ENCODE assay signal across 8 mouse cellular contexts in genomic region chr2:174284011-174284410, GRCm38 (mm10). TPM values are rescaled to one million over a fixed set of nuclear protein-coding genes. Genes with fewer than 3 reads are reported as not detected.
A peak's percentile ranks its signal among the peaks of the same experiment; 100 is the strongest.
DNase-seq lines count a peak whose midpoint lies in the region; ATAC-seq and TF ChIP-seq lines count a peak whose summit lies in the region.

Gnas (plus strand) TSS chr2:174284320.

- peaks cover under 1% of the 10 kb centered on the region for H3K27me3 ChIP-seq in CH12.LX (replicated peaks)
- H3K27me3 ChIP-seq in erythroblast, embryonic 14.5 days (ENCODE audit: control insufficient read depth): peaks cover 58% of the 10 kb centered on the region
- H3K27me3 ChIP-seq in heart, embryonic 16.5 days (ENCODE audit: control insufficient read depth, insufficient read depth, low read length): peaks cover 38% of the 10 kb centered on the region
- peaks cover 43% of the 10 kb centered on the region for H3K27me3 ChIP-seq in lung, embryonic 16.5 days (ENCODE audit: control insufficient read depth, insufficient read depth, low read depth, low read length)

- peaks cover 21% of the 10 kb centered on the region for H3K9me3 ChIP-seq in CH12.LX (replicated peaks; ENCODE audit: low read length)
- peaks cover 33% of the 10 kb centered on the region for H3K9me3 ChIP-seq in erythroblast, embryonic 14.5 days (ENCODE audit: control insufficient read depth, low read length)
- H3K9me3 ChIP-seq in heart, embryonic 16.5 days (replicated peaks; ENCODE audit: control insufficient read depth, low read length): peaks cover 21% of the 10 kb centered on the region
- H3K9me3 ChIP-seq in lung, embryonic 16.5 days (ENCODE audit: control insufficient read depth, low read length): peaks cover 34% of the 10 kb centered on the region

- H3K79me2 ChIP-seq in CH12.LX (replicated peaks; ENCODE audit: control insufficient read depth, extremely low read depth, insufficient read depth, poor library complexity, severe bottlenecking): peaks cover 11% of the 10 kb centered on the region

- WGBS in heart, embryonic 16.5 days: 53% methylated on average over 19 of the region's 19 CpGs
- WGBS in lung, embryonic 16.5 days: 46% methylated on average over 19 of the region's 19 CpGs
- WGBS in olfactory bulb, adult 2 months: 54% methylated on average over 19 of the region's 19 CpGs

- no peak for DNase-seq in CH12.LX (ENCODE audit: extremely low read depth)
- DNase-seq in layer of hippocampus, adult 8-10 months (ENCODE audit: low spot score in 2 of 2): no peak
- no peak for DNase-seq in cerebellum, adult 18-20 months

- peaks cover 61 to 96% of the 10 kb centered on the region in 2 experiments for H3K36me3 ChIP-seq in CH12.LX (replicated peaks in 1 of 2; ENCODE audit: control insufficient read depth in 1 of 2, insufficient read depth in 1 of 2, low read length in 1 of 2)
- peaks cover 95% of the 10 kb centered on the region for H3K36me3 ChIP-seq in erythroblast, embryonic 14.5 days (ENCODE audit: control insufficient read depth)
- peaks cover 48% of the 10 kb centered on the region for H3K36me3 ChIP-seq in heart, embryonic 16.5 days (ENCODE audit: control insufficient read depth, insufficient read depth)
- H3K36me3 ChIP-seq in lung, embryonic 16.5 days (ENCODE audit: control insufficient read depth, insufficient read depth, low read length): peaks cover 54% of the 10 kb centered on the region

- no peak for TF ChIP-seq POLR2A in CH12.LX (IDR thresholded peaks at IDR 0.05; ENCODE audit: low read depth, low read length)
- TF ChIP-seq POLR2A in olfactory bulb, adult 2 months (IDR thresholded peaks at IDR 0.05; ENCODE audit: insufficient read depth, low read depth, low read length): no peak

- dilution Hi-C loops in CH12.LX (cut with MboI; ENCODE audit: extremely low pct_ligation_motif_present, extremely low pct_unique_long_range_greater_than_20kb, low sequenced_read_pairs): no loop called here

- H3K9ac ChIP-seq in CH12.LX (ENCODE audit: insufficient read depth, low read depth): no peak within 1 kb of the TSS
- H3K9ac ChIP-seq in heart, embryonic 16.5 days (ENCODE audit: low read length): no peak within 1 kb of the TSS
- H3K9ac ChIP-seq in lung, embryonic 16.5 days (ENCODE audit: low read length): 0 out of 2 replicates have a peak within 1 kb of the TSS, but pooled peaks have one; percentile 7

- in situ Hi-C loops in CH12.LX (cut with MboI; ENCODE audit: low pct_ligation_motif_present, low pct_unique_long_range_greater_than_20kb, low sequenced_read_pairs): no loop called here

- no peaks in the 10 kb centered on the region for H3K4me1 ChIP-seq in CH12.LX (ENCODE audit: control insufficient read depth in 1 of 2, insufficient read depth in 2 of 2)
- no peaks in the 10 kb centered on the region for H3K4me1 ChIP-seq in erythroblast, embryonic 14.5 days (ENCODE audit: control insufficient read depth)
- H3K4me1 ChIP-seq in heart, embryonic 16.5 days (ENCODE audit: control insufficient read depth, insufficient read depth, low read length): no peaks in the 10 kb centered on the region
- no peaks in the 10 kb centered on the region for H3K4me1 ChIP-seq in lung, embryonic 16.5 days (replicated peaks; ENCODE audit: control insufficient read depth, insufficient read depth, low read length)
- H3K4me1 ChIP-seq in olfactory bulb, adult 2 months (ENCODE audit: control insufficient read depth, insufficient read depth, low read length): peaks cover 6% of the 10 kb centered on the region; the same call in 1 of the 2 replicates

- TF ChIP-seq RAD21 in CH12.LX (IDR thresholded peaks at IDR 0.05; ENCODE audit: low read depth, low read length): no peak

- H3K4me2 ChIP-seq in CH12.LX (ENCODE audit: insufficient read depth, low read depth, poor library complexity, severe bottlenecking): no peak within 1 kb of the TSS
- H3K4me2 ChIP-seq in heart, embryonic 16.5 days (ENCODE audit: low read depth, low read length): peak within 1 kb of the TSS; percentile 49
- H3K4me2 ChIP-seq in lung, embryonic 16.5 days (ENCODE audit: low read depth, low read length): peak within 1 kb of the TSS; percentile 46

- ATAC-seq in activated CD4-positive, CD25-positive, alpha-beta regulatory T cell, adult 4 months: no peak
- ATAC-seq in heart, embryonic 16.5 days (replicated peaks; ENCODE audit: extremely low read depth, insufficient read depth, low FRiP score): 0 out of 2 replicates have a peak, but pooled peaks have one; percentile 47
- ATAC-seq in lung, embryonic 16.5 days (ENCODE audit: low read depth): peak; percentile 67; the same call in 1 of the 2 replicates

- no peak within 1 kb of the TSS for H3K27ac ChIP-seq in CH12.LX (ENCODE audit: insufficient read depth, low read depth)
- H3K27ac ChIP-seq in heart, embryonic 16.5 days (ENCODE audit: low read length): no peak within 1 kb of the TSS
- no peak within 1 kb of the TSS for H3K27ac ChIP-seq in lung, embryonic 16.5 days (ENCODE audit: low read length)
- H3K27ac ChIP-seq in olfactory bulb, adult 2 months (ENCODE audit: insufficient read depth, low read depth, low read length): no peak within 1 kb of the TSS

- no peak within 1 kb of the TSS for H3K4me3 ChIP-seq in CH12.LX (replicated peaks in 1 of 3; ENCODE audit: low read depth in 2 of 3, low read length in 2 of 3, poor library complexity in 1 of 3)
- no peak within 1 kb of the TSS for H3K4me3 ChIP-seq in erythroblast, embryonic 14.5 days (replicated peaks)
- peak within 1 kb of the TSS; percentile 37 for H3K4me3 ChIP-seq in heart, embryonic 16.5 days (ENCODE audit: low read length)
- peak within 1 kb of the TSS; percentile 37 for H3K4me3 ChIP-seq in lung, embryonic 16.5 days (ENCODE audit: low read length)
- no peak within 1 kb of the TSS for H3K4me3 ChIP-seq in olfactory bulb, adult 2 months (ENCODE audit: insufficient read depth, low read depth, low read length)

- no peak for TF ChIP-seq EP300 in CH12.LX (IDR thresholded peaks at IDR 0.05; ENCODE audit: low read length)

- no peak for TF ChIP-seq CTCF in CH12.LX (conservative IDR thresholded peaks at IDR 0.05 in 1 of 2, IDR thresholded peaks at IDR 0.05 in 1 of 2; ENCODE audit: low read depth in 2 of 2, low read length in 2 of 2)
- peak; percentile 68 for TF ChIP-seq CTCF in olfactory bulb, adult 2 months (IDR thresholded peaks at IDR 0.05; ENCODE audit: insufficient read depth, low read depth, low read length)

TF ChIP-seq in CH12.LX, 34 proteins besides CTCF, POLR2A, EP300 and RAD21:
- TF ChIP-seq NELFE (IDR thresholded peaks at IDR 0.05; ENCODE audit: low read depth, low read length): no peak

RNA-seq across cellular contexts. Expression of gene Gnas, which starts in this region (rescaled TPM):
- total RNA-seq in CH12.LX (2012; rRNA removed) (393 and 452 TPM in 2 replicates), CH12.LX (2014; rRNA removed) (365 and 369 TPM in 2 replicates)
- 502 and 537 TPM in 2 replicates for polyA plus RNA-seq in CH12.LX (2012; ENCODE audit: insufficient read length, low read depth)
- 100 to 1,000 TPM; 102 to 126 TPM for polyA plus RNA-seq in activated CD4-positive, CD25-positive, alpha-beta regulatory T cell, adult 4 months (2017; shearing (Covaris generic))
- 73.8 and 74.5 TPM in 2 replicates for polyA plus RNA-seq in erythroblast, embryonic 14.5 days (2012)
- polyA plus RNA-seq in heart, embryonic 16.5 days (2015; fragmentation: Nextera tagmentation; extraction: Ambion mirVana): 1,284 and 1,464 TPM in 2 replicates
- 1,000 to 10,000 TPM; 1,786 to 1,958 (median 1,837) TPM for total RNA-seq in layer of hippocampus, adult 8-10 months (2022)
- 1,083 and 1,573 TPM in 2 replicates for polyA plus RNA-seq in lung, embryonic 16.5 days (2015; fragmentation: Nextera tagmentation; extraction: Ambion mirVana)
- 195 and 698 TPM in 2 replicates for polyA plus RNA-seq in olfactory bulb, adult 2 months (2012; ENCODE audit: insufficient read depth, insufficient read length, low replicate concordance, missing spikeins)

Comparison
In these comparisons a context has a peak if more than half of its experiments do, and no peak if none do; other contexts are left out.
1. H3K4me3 ChIP-seq: peak in heart, embryonic 16.5 days (single experiment) and lung, embryonic 16.5 days (single experiment); none in CH12.LX (0 of 3), erythroblast, embryonic 14.5 days (single experiment) and olfactory bulb, adult 2 months (single experiment).